Mouse (Mus musculus) neural tube, embryonic 14.5 days (tissue): ENCODE measurements at regions not wholly inside any gene's neighbourhood (a gene's known extent, or its start where the extent isn't known, plus 50 kb on each side); places are given as distances from the start of the nearest gene placed in this dataset.
A peak's percentile ranks its signal among the peaks of the same experiment; 100 is the strongest.

Source experiments
- ATAC-seq: fragments of 200-750 bp; cut with Nextera tagmentation; 2 replicates; pipeline ENCODE4 v1.8.0; 2017; ENCODE audit warnings: low read depth, mild to moderate bottlenecking, moderate TSS enrichment, moderate library complexity
- H3K27ac ChIP-seq: fragments of 300-500 bp; sonication (generic); 2 replicates; pipeline ENCODE4 v1.5.1; 2014; ENCODE audit warnings: low read depth, mild to moderate bottlenecking, control low read depth, low read length, moderate library complexity, mixed read lengths
- H3K27me3 ChIP-seq: fragments of 300-500 bp; sonication (generic); 2 replicates; pipeline ENCODE4 v1.6.1; 2014; ENCODE audit warnings: low read length; ENCODE audit not compliant: control insufficient read depth, insufficient read depth
- H3K36me3 ChIP-seq: fragments of 300-500 bp; sonication (generic); 2 replicates; pipeline ENCODE4 v1.6.1; 2014; ENCODE audit warnings: low read length, mixed read lengths; ENCODE audit not compliant: control insufficient read depth, insufficient read depth
- H3K4me1 ChIP-seq: fragments of 300-500 bp; sonication (generic); 2 replicates; pipeline ENCODE4 v1.6.1; 2014; ENCODE audit warnings: low read length; ENCODE audit not compliant: control insufficient read depth, insufficient read depth
- H3K4me2 ChIP-seq: fragments of 300-500 bp; sonication (generic); 2 replicates; pipeline ENCODE4 v1.6.1; 2014; ENCODE audit warnings: mild to moderate bottlenecking, low read depth, low read length, control low read depth
- H3K4me3 ChIP-seq: fragments of 300-500 bp; sonication (generic); 2 replicates; pipeline ENCODE4 v1.5.1; 2014; ENCODE audit warnings: low read depth, low read length, control low read depth, mixed read lengths
- H3K9ac ChIP-seq: fragments of 300-500 bp; sonication (generic); replicated peaks from 2 replicates; pipeline ENCODE4 v1.6.1; 2014; ENCODE audit warnings: low read depth, mild to moderate bottlenecking, control low read depth, low read length, mixed read lengths
- H3K9me3 ChIP-seq: fragments of 300-500 bp; sonication (generic); 2 replicates; pipeline ENCODE4 v1.6.1; 2016; ENCODE audit warnings: low read length; ENCODE audit not compliant: control insufficient read depth
- WGBS: fragments of 180-500 bp; shearing (Covaris S2); extraction: QIAGEN DNeasy Blood & Tissue Kit; methylation state at CpG from one replicate; pipeline ENCODE4 v1.1.7; 2014; 5-methylcytosine and 5-hydroxymethylcytosine counted together

DNA sequence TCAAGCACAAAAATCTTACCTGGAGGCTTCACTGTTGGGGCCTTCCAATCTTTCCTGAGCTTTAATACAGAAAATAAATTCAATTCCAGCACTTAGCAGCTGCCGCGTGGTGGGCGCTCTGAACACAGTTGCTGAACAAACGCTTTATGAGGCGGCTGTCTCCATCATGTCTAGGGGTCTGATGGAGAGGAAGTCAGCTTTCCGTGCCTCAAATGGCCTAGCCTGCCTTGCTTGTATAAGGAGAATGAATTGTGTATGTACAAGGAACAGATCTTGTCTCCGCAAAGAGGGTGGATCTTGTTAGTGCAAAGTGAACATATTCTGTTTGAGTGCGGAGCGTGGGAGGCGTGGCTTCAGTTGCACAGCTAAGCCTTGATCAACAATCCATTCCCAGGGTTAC is 155.4 kb downstream of the Unc5cl start:
- H3K27ac ChIP-seq, result no peak overlapping the region
- H3K36me3 ChIP-seq, result no peaks in the 10 kb centered on the region
- no peaks in the 10 kb centered on the region for H3K9me3 ChIP-seq
- H3K27me3 ChIP-seq, result no peaks in the 10 kb centered on the region
- H3K9ac ChIP-seq, result no peak overlapping the region
- WGBS, result 80% methylated on average over 10 of the region's 10 CpGs
- H3K4me1 ChIP-seq, result no peaks in the 10 kb centered on the region
- ATAC-seq, result no peak
- H3K4me3 ChIP-seq, result no peak overlapping the region
- H3K4me2 ChIP-seq, result no peak overlapping the region

DNA sequence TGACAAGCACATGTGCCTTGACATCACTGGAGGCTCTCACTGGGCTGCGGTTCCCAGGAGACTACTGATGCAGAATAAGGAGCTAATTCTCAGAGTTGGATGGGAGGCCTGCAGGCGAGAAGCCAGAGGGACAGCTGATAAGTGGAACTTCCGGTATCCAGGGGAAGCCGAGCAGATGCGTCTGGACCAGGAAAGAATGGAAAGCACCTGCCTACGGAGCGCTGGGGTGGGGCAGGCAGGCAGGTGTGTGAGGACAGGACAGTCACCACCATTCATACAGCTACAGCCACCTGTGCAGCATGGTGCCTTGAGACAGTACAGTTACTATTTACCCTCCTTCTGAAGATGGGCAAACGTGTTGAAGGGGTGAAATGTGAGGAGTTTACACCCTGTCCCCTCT is 156.1 kb downstream of the Unc5cl start:
- Histone ChIP-seq H3K27me3 (no peaks in the 10 kb centered on the region), H3K4me3 (no peak overlapping the region), H3K36me3 (no peaks in the 10 kb centered on the region), H3K27ac (no peak overlapping the region), H3K9me3 (no peaks in the 10 kb centered on the region), H3K4me1 (no peaks in the 10 kb centered on the region), H3K4me2 (no peak overlapping the region), H3K9ac (no peak overlapping the region)
- ATAC-seq, result no peak; the same call in 1 of the 2 replicates
- WGBS, result 77% methylated on average over 8 of the region's 8 CpGs

DNA sequence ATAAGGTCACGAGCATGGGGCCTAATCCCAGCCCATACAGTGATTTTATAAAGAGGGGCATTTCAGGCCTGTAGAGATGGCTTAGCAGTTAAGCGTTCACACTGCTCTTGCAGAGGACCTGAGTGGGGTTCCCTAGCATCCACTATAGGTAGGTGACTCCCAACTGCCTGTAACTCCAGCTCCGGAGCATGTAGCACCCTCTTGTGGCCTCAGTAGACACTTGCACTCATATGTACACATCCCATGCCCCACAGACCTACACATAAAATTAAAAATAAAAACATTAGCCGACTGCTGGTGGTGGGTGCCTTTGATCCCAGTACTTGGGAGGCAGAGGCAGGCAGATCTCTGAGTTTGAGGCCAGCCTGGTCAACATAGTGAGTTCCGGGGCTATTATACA is 158.8 kb downstream of the Unc5cl start:
- no peak for ATAC-seq
- Histone ChIP-seq H3K27me3 (no peaks in the 10 kb centered on the region), H3K27ac (no peak overlapping the region), H3K4me3 (no peak overlapping the region), H3K36me3 (no peaks in the 10 kb centered on the region), H3K9me3 (no peaks in the 10 kb centered on the region), H3K9ac (no peak overlapping the region), H3K4me2 (no peak overlapping the region), H3K4me1 (no peaks in the 10 kb centered on the region)
- 90% methylated on average over 5 of the region's 5 CpGs for WGBS

DNA sequence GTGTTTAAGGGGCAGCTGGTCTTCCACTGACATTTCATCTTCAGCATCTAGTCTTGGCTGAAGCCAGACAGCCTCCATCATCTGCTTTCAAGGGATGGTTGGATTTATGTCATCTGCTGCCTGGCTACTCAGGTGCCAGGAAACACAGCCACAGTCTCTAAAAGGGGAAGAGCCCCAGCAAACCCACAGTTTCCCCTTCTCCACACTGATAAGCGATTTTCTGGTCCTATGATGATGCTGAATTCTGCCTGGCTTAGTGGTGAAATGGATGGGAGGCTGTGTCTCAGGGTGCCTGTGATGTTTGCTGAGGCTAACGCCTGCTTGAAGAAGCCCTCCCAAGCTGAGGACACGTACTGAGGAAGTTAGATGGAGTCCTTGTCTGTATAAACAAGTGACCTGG is 160.5 kb downstream of the Unc5cl start:
- no peaks in the 10 kb centered on the region for H3K36me3 ChIP-seq
- no peak overlapping the region for H3K4me2 ChIP-seq
- ATAC-seq, result no peak
- WGBS, result 67% methylated on average over 3 of the region's 3 CpGs
- H3K4me1 ChIP-seq, result no peaks in the 10 kb centered on the region
- H3K4me3 ChIP-seq, result no peak overlapping the region
- no peaks in the 10 kb centered on the region for H3K9me3 ChIP-seq
- H3K27me3 ChIP-seq, result no peaks in the 10 kb centered on the region
- H3K27ac ChIP-seq, result no peak overlapping the region
- H3K9ac ChIP-seq, result no peak overlapping the region

DNA sequence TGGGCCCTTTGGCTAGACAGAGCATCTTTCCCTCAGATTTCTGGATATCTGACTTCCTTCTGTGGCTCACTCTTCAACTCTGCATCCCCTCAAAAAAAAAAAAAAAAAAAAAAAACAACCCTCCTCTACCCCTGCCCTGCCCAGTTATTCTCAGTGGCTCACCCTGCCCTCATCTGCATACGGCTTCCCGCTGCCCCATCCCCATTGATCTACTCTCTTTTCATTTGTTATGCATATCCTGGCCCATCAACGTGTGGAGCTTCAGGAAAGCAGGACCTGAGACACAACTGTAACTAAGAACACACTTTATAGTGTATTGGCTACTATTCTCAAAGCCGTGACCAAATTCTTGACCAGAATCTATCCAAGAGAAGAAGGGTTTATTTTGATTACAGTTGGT is 161.5 kb downstream of the Unc5cl start:
- Histone ChIP-seq H3K27me3 (no peaks in the 10 kb centered on the region), H3K4me3 (no peak overlapping the region), H3K27ac (no peak overlapping the region), H3K4me2 (no peak overlapping the region), H3K9me3 (no peaks in the 10 kb centered on the region), H3K4me1 (no peaks in the 10 kb centered on the region), H3K9ac (no peak overlapping the region), H3K36me3 (no peaks in the 10 kb centered on the region)
- 27% methylated on average over 4 of the region's 4 CpGs for WGBS
- ATAC-seq, result no peak

DNA sequence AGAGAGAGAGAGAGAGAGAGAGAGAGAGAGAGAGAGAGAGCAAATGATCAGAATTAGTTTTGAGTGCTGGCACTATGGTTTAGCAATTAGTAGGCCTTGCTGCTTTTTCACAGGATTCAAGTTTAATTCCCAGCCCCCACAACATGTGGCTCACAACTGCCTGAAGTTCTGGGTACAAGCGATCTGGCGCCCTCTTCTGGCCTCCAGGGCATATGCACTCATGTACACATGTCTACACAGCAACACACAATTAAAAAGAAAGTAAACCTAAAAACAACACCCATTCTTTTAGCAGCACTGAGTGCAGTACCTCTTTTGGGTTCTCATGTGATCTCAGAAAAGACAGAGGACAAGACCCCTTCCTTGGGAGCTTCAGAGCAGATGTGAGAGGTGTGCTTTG is 166.2 kb downstream of the Unc5cl start:
- H3K9ac ChIP-seq, result no peak overlapping the region
- no peaks in the 10 kb centered on the region for H3K27me3 ChIP-seq
- H3K4me2 ChIP-seq, result no peak overlapping the region
- H3K27ac ChIP-seq, result no peak overlapping the region
- no peaks in the 10 kb centered on the region for H3K36me3 ChIP-seq
- 62% methylated on average over 2 of the region's 2 CpGs for WGBS
- H3K4me1 ChIP-seq, result no peaks in the 10 kb centered on the region
- ATAC-seq, result no peak
- H3K4me3 ChIP-seq, result no peak overlapping the region
- no peaks in the 10 kb centered on the region for H3K9me3 ChIP-seq

DNA sequence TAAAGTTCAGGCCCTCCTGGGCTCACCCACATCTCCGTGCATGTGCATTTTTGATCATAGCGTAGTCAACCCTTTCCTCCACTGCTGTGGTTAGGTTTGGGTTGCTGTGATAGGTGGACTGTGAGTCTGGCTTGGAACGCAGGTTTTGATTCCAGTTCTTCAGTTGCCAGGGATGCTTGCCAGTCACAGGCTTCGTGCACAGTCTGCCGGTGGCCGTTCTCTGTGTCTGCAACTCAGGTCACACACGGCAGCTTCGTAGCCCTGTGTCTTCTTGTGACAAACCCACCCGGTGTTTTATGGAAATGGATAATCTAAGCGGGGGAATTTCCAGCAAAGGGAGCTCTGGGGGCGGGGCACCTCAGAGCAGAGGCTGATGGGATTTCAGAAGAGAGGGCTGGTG is 167.0 kb downstream of the Unc5cl start:
- H3K9me3 ChIP-seq, result no peaks in the 10 kb centered on the region

DNA sequence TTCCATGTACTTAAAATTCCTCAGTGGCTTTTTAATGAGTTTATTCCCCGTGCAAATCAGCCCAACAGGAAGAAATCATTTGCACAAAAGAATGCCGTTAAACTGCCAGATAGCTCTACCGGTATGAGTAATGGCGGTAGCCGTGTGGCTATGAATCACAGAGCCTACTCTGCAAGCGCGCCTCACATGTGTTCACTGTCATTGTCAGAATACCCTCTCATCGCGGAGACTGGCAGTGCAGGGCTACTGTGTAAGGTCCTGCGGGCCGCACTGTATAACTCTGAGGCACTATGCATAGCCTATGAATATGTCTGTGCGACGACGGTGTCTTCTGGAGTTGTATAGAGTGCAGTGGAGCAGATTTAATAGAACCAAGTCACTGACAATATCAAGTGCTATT is 170.2 kb downstream of the Unc5cl start:
- no peaks in the 10 kb centered on the region for H3K4me1 ChIP-seq
- no peak overlapping the region for H3K4me3 ChIP-seq
- H3K9ac ChIP-seq, result no peak overlapping the region
- WGBS, result 66% methylated on average over 14 of the region's 14 CpGs
- no peaks in the 10 kb centered on the region for H3K27me3 ChIP-seq
- H3K4me2 ChIP-seq, result no peak overlapping the region
- H3K27ac ChIP-seq, result no peak overlapping the region
- no peaks in the 10 kb centered on the region; the same call in 1 of the 2 replicates for H3K9me3 ChIP-seq
- peak; percentile 66; the same call in 1 of the 2 replicates for ATAC-seq
- H3K36me3 ChIP-seq, result no peaks in the 10 kb centered on the region

More for the DNA sequence above, 167.0 kb downstream of the Unc5cl start:
- Histone ChIP-seq H3K4me2 (no peak overlapping the region), H3K9ac (no peak overlapping the region), H3K27me3 (no peaks in the 10 kb centered on the region), H3K27ac (no peak overlapping the region), H3K4me3 (no peak overlapping the region), H3K36me3 (no peaks in the 10 kb centered on the region), H3K4me1 (no peaks in the 10 kb centered on the region)
- ATAC-seq, result no peak
- 91% methylated on average over 11 of the region's 11 CpGs for WGBS

DNA sequence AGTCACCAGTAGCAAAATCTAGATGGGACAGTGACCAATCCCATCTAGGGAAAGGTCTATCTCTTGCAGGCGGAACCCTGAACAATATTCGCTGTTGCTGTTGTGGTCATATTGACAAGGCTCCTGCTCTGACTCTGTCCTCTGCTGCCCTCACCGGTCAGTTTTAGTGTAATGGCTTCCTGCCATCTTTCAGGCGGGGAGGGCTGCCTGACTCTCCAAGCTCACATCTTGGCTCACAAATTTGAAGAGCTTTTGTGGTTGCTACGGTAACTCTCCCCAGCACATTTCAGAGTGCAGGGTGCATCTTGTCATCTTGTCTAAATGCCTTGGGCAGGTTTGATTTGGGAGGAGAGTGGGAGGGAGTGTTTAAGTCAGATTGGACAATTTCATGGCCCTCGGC is 171.3 kb downstream of the Unc5cl start:
- ATAC-seq, result peak; percentile 41; the same call in 1 of the 2 replicates
- 72% methylated on average over 6 of the region's 6 CpGs for WGBS

DNA sequence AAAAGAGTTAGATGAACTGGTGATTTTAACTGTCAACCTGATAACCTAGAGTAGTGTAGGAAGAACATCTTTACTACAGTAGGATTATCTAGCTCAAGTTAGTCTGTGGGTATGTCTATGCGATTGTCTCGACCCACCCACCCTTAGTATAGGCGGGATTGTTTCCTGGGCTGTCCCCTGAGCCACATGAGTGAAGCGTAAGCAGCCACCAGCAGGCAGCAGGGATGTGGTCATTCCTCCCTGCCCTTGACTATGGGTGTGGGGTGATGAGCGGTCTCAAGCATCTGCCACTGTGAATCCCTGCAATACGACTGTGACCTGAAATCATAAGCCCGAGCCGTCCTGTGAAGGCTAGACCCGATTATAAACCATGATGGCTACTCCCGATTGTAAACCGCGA is 184.9 kb downstream of the Unc5cl start:
- no peak for ATAC-seq
- H3K27ac ChIP-seq, result no peak overlapping the region
- no peak overlapping the region for H3K9ac ChIP-seq
- 92% methylated on average over 12 of the region's 12 CpGs for WGBS
- H3K4me3 ChIP-seq, result no peak overlapping the region
- no peaks in the 10 kb centered on the region for H3K9me3 ChIP-seq
- no peak overlapping the region for H3K4me2 ChIP-seq
- no peaks in the 10 kb centered on the region for H3K36me3 ChIP-seq
- no peaks in the 10 kb centered on the region for H3K27me3 ChIP-seq
- peaks cover 9% of the 10 kb centered on the region; the same call in 1 of the 2 replicates for H3K4me1 ChIP-seq

More for the DNA sequence above, 171.3 kb downstream of the Unc5cl start:
- no peaks in the 10 kb centered on the region; the same call in 1 of the 2 replicates for H3K9me3 ChIP-seq
- no peak overlapping the region for H3K4me3 ChIP-seq
- H3K27me3 ChIP-seq, result no peaks in the 10 kb centered on the region
- no peaks in the 10 kb centered on the region for H3K4me1 ChIP-seq
- H3K4me2 ChIP-seq, result no peak overlapping the region
- no peaks in the 10 kb centered on the region for H3K36me3 ChIP-seq
- no peak overlapping the region for H3K27ac ChIP-seq
- H3K9ac ChIP-seq, result no peak overlapping the region
